Mouse (Mus musculus): ENCODE measurements at regions not wholly inside any gene's neighbourhood (a gene's known extent, or its start where the extent isn't known, plus 50 kb on each side); places are given as distances from the start of the nearest gene placed in this dataset.

- TF ChIP-seq CTCF (IDR thresholded peaks at IDR 0.05; ENCODE audit: low read depth, low read length) (no peak), POLR2A (IDR thresholded peaks at IDR 0.05; ENCODE audit: insufficient read depth, low read length) (no peak)
These were observed 2285.9 kb downstream of the Pcdh9 start for GRCm38 (mm10) chr14:91604570-91604969.

All from ES-Bruce4 (cell line).